Mouse (Mus musculus) forebrain, embryonic 16.5 days (tissue): ENCODE data around the gene Ppp1r12b. TPM values are rescaled to one million over a fixed set of nuclear protein-coding genes. Genes with fewer than 3 reads are reported as not detected.
A peak's percentile ranks its signal among the peaks of the same experiment; 100 is the strongest.

ENCODE experiments used
- ATAC-seq: fragments of 200-750 bp; cut with Nextera tagmentation; 2 replicates; pipeline ENCODE4 v1.8.0; 2017; ENCODE audit warnings: mild to moderate bottlenecking, moderate library complexity
- H3K27ac ChIP-seq: fragments of 300-500 bp; sonication (generic); 2 replicates; pipeline ENCODE4 v1.5.1; 2014; ENCODE audit warnings: low read length, control low read depth
- H3K27me3 ChIP-seq: fragments of 300-500 bp; sonication (generic); replicated peaks from 2 replicates; pipeline ENCODE4 v1.6.1; 2014; ENCODE audit warnings: low read length; ENCODE audit not compliant: control insufficient read depth, insufficient read depth
- H3K36me3 ChIP-seq: fragments of 300-500 bp; sonication (generic); 2 replicates; pipeline ENCODE4 v1.6.1; 2014; ENCODE audit not compliant: control insufficient read depth, insufficient read depth
- H3K4me1 ChIP-seq: fragments of 300-500 bp; sonication (generic); replicated peaks from 2 replicates; pipeline ENCODE4 v1.6.1; 2014; ENCODE audit warnings: low read length; ENCODE audit not compliant: control insufficient read depth, insufficient read depth
- H3K4me2 ChIP-seq: fragments of 300-500 bp; sonication (generic); 2 replicates; pipeline ENCODE4 v1.6.1; 2014; ENCODE audit warnings: mild to moderate bottlenecking, low read length, control low read depth
- H3K4me3 ChIP-seq: fragments of 300-500 bp; sonication (generic); replicated peaks from 2 replicates; pipeline ENCODE4 v1.5.1; 2014; ENCODE audit warnings: mild to moderate bottlenecking, low read length, control low read depth
- H3K9ac ChIP-seq: fragments of 300-500 bp; sonication (generic); replicated peaks from 2 replicates; pipeline ENCODE4 v1.6.1; 2014; ENCODE audit warnings: low read depth, low read length, control low read depth
- H3K9me3 ChIP-seq: fragments of 300-500 bp; sonication (generic); 2 replicates; pipeline ENCODE4 v1.6.1; 2016; ENCODE audit warnings: low read length; ENCODE audit not compliant: control insufficient read depth
- WGBS: fragments of 180-500 bp; shearing (Covaris S2); extraction: QIAGEN DNeasy Blood & Tissue Kit; methylation state at CpG from one replicate; pipeline ENCODE4 v1.1.7; 2014; 5-methylcytosine and 5-hydroxymethylcytosine counted together
- polyA plus RNA-seq: library from polyadenylated mRNA; unstranded; fragments of >200 nt; fragmentation: Nextera tagmentation; extraction: Ambion mirVana; gene quantifications from 2 replicates; pipeline ENCODE4 v1.2.1, GENCODE M21; 2015

Ppp1r12b gene
- polyA plus RNA-seq, 1 experiment from 2014 or later: 17.5 TPM

- peak overlapping the region; percentile 90 for H3K4me3 ChIP-seq
- H3K9ac ChIP-seq: peak overlapping the region; percentile 90
- H3K9me3 ChIP-seq: no peaks in the 10 kb centered on the region
- WGBS: 3% methylated on average over 16 of the region's 16 CpGs
- peak overlapping the region; percentile 77 for H3K4me2 ChIP-seq
- peak overlapping the region; percentile 95 for H3K27ac ChIP-seq
- H3K27me3 ChIP-seq: no peaks in the 10 kb centered on the region
- ATAC-seq: no peak
- peaks cover 14% of the 10 kb centered on the region for H3K4me1 ChIP-seq
- no peaks in the 10 kb centered on the region for H3K36me3 ChIP-seq
Measured at GRCm38 (mm10) chr1:134955050-134955636, 599 bp downstream of the Ppp1r12b start.

- Histone ChIP-seq H3K27me3 (no peaks in the 10 kb centered on the region), H3K36me3 (no peaks in the 10 kb centered on the region), H3K9me3 (no peaks in the 10 kb centered on the region), H3K4me1 (peaks cover 15% of the 10 kb centered on the region), H3K4me3 (no peak overlapping the region), H3K9ac (no peak overlapping the region), H3K4me2 (no peak overlapping the region), H3K27ac (no peak overlapping the region)
- no peak for ATAC-seq
- 80% methylated on average over 3 of the region's 3 CpGs for WGBS
Measured at GRCm38 (mm10) chr1:134949946-134950345, 5.8 kb downstream of the Ppp1r12b start.

GRCm38 (mm10) chr1:134947590-134947989, 8.2 kb downstream of the Ppp1r12b start:
- H3K27me3 ChIP-seq: no peaks in the 10 kb centered on the region
- no peak overlapping the region for H3K4me3 ChIP-seq
- no peaks in the 10 kb centered on the region for H3K36me3 ChIP-seq
- no peak for ATAC-seq
- H3K9ac ChIP-seq: no peak overlapping the region
- no peaks in the 10 kb centered on the region for H3K9me3 ChIP-seq
- H3K4me1 ChIP-seq: 0 out of 2 replicates have a peak, but pooled peaks cover 5% of the 10 kb centered on the region
- WGBS: 79% methylated on average over 7 of the region's 7 CpGs
- no peak overlapping the region for H3K27ac ChIP-seq
- H3K4me2 ChIP-seq: no peak overlapping the region

- H3K36me3 ChIP-seq: no peaks in the 10 kb centered on the region
- ATAC-seq: no peak
- H3K9me3 ChIP-seq: no peaks in the 10 kb centered on the region
- H3K4me2 ChIP-seq: no peak overlapping the region
- WGBS: 93% methylated on average over 2 of the region's 2 CpGs
- H3K4me1 ChIP-seq: no peaks in the 10 kb centered on the region
- no peak overlapping the region for H3K27ac ChIP-seq
- no peak overlapping the region for H3K4me3 ChIP-seq
- no peaks in the 10 kb centered on the region for H3K27me3 ChIP-seq
- no peak overlapping the region for H3K9ac ChIP-seq
Measured at GRCm38 (mm10) chr1:134942898-134943297, 12.8 kb downstream of the Ppp1r12b start.

- H3K4me1 ChIP-seq: no peaks in the 10 kb centered on the region
- H3K4me2 ChIP-seq: no peak overlapping the region
- H3K27ac ChIP-seq: no peak overlapping the region
- WGBS: 56% methylated on average over 4 of the region's 4 CpGs
- H3K36me3 ChIP-seq: no peaks in the 10 kb centered on the region
- no peak overlapping the region for H3K9ac ChIP-seq
- no peaks in the 10 kb centered on the region for H3K27me3 ChIP-seq
- no peak overlapping the region for H3K4me3 ChIP-seq
- no peaks in the 10 kb centered on the region for H3K9me3 ChIP-seq
- ATAC-seq: no peak
Measured at GRCm38 (mm10) chr1:134940863-134941262, 14.9 kb downstream of the Ppp1r12b start.

GRCm38 (mm10) chr1:134938233-134938632, 17.5 kb downstream of the Ppp1r12b start:
- ATAC-seq: no peak

GRCm38 (mm10) chr1:134936335-134936734, 19.4 kb downstream of the Ppp1r12b start:
- no peaks in the 10 kb centered on the region for H3K4me1 ChIP-seq
- no peak overlapping the region for H3K27ac ChIP-seq
- ATAC-seq: no peak
- no peaks in the 10 kb centered on the region for H3K9me3 ChIP-seq
- no peak overlapping the region for H3K4me3 ChIP-seq
- WGBS: 94% methylated on average over 6 of the region's 6 CpGs
- no peaks in the 10 kb centered on the region for H3K27me3 ChIP-seq
- H3K36me3 ChIP-seq: no peaks in the 10 kb centered on the region
- no peak overlapping the region for H3K9ac ChIP-seq
- H3K4me2 ChIP-seq: no peak overlapping the region

More at GRCm38 (mm10) chr1:134938233-134938632, 17.5 kb downstream of the Ppp1r12b start:
- H3K4me3 ChIP-seq: no peak overlapping the region
- H3K27me3 ChIP-seq: no peaks in the 10 kb centered on the region
- no peaks in the 10 kb centered on the region for H3K9me3 ChIP-seq
- H3K4me2 ChIP-seq: no peak overlapping the region
- H3K9ac ChIP-seq: no peak overlapping the region
- H3K36me3 ChIP-seq: no peaks in the 10 kb centered on the region
- no peak overlapping the region for H3K27ac ChIP-seq
- 88% methylated on average over 1 of the region's 1 CpGs for WGBS
- no peaks in the 10 kb centered on the region for H3K4me1 ChIP-seq

- H3K4me3 ChIP-seq: no peak overlapping the region
- peaks cover under 1% of the 10 kb centered on the region; the same call in 1 of the 2 replicates for H3K9me3 ChIP-seq
- no peak overlapping the region for H3K9ac ChIP-seq
- WGBS: 20% methylated on average over 7 of the region's 7 CpGs
- no peak for ATAC-seq
- H3K4me1 ChIP-seq: no peaks in the 10 kb centered on the region
- H3K27me3 ChIP-seq: no peaks in the 10 kb centered on the region
- H3K4me2 ChIP-seq: no peak overlapping the region
- no peaks in the 10 kb centered on the region for H3K36me3 ChIP-seq
- no peak overlapping the region for H3K27ac ChIP-seq
Measured at GRCm38 (mm10) chr1:134932431-134932830, 23.3 kb downstream of the Ppp1r12b start.

- Histone ChIP-seq H3K4me3 (no peak overlapping the region), H3K27me3 (no peaks in the 10 kb centered on the region), H3K9ac (no peak overlapping the region), H3K9me3 (no peaks in the 10 kb centered on the region), H3K4me1 (no peaks in the 10 kb centered on the region), H3K36me3 (no peaks in the 10 kb centered on the region), H3K4me2 (no peak overlapping the region), H3K27ac (no peak overlapping the region)
- ATAC-seq: no peak
- 82% methylated on average over 6 of the region's 6 CpGs for WGBS
Measured at GRCm38 (mm10) chr1:134919010-134919409, 36.7 kb downstream of the Ppp1r12b start.

- 90% methylated on average over 4 of the region's 4 CpGs for WGBS
- H3K4me3 ChIP-seq: no peak overlapping the region
- no peaks in the 10 kb centered on the region for H3K36me3 ChIP-seq
- ATAC-seq: no peak
- no peaks in the 10 kb centered on the region for H3K27me3 ChIP-seq
- no peak overlapping the region for H3K4me2 ChIP-seq
- H3K9ac ChIP-seq: no peak overlapping the region
- H3K27ac ChIP-seq: no peak overlapping the region
- H3K9me3 ChIP-seq: no peaks in the 10 kb centered on the region
- no peaks in the 10 kb centered on the region; the same call in 1 of the 2 replicates for H3K4me1 ChIP-seq
Measured at GRCm38 (mm10) chr1:134915421-134915820, 40.3 kb downstream of the Ppp1r12b start.
